Comparison of ENCODE assay signal across 19 mouse cellular contexts in genomic region chr4:83533168-83533911, GRCm38 (mm10). TPM values are rescaled to one million over a fixed set of nuclear protein-coding genes. Genes with fewer than 3 reads are reported as not detected.
DNase-seq lines count a peak whose midpoint lies in the region; ATAC-seq and TF ChIP-seq lines count a peak whose summit lies in the region.
"Had no signal": no experiment of that assay in that cellular context is flagged by ENCODE, and none has a peak within 500 bp of the region (broad histone marks: within the 10 kb centered on the region; RNA-seq: fewer than 3 reads in every experiment).

No protein-coding gene starts in this region.

- H3K27me3 ChIP-seq in intestine, embryonic 16.5 days (replicated peaks; ENCODE audit: control insufficient read depth, insufficient read depth, low read length), result no peaks in the 10 kb centered on the region
- no peaks in the 10 kb centered on the region for H3K27me3 ChIP-seq in small intestine, adult 2 months (ENCODE audit: control insufficient read depth, insufficient read depth, low read length)
- H3K27me3 ChIP-seq: embryonic facial prominence, embryonic 13.5 days; hindbrain, embryonic 12.5 days; limb, embryonic 12.5 days; neural tube, embryonic 15.5 days had no signal

- intact Hi-C loops in gastrocnemius, adult 2 months (cut with DNase I), result no loop called here
- intact Hi-C loops in gastrocnemius, postnatal 14 days (cut with DNase I; ENCODE audit: low total_unique reads), result no loop called here
- intact Hi-C loops in heart, postnatal 36 days (cut with DNase I), result loop anchor here (2.0 kb wide), 1 partner anchor 37 kb away; no protein-coding TSS in a partner anchor

- H3K4me3 ChIP-seq in gastrocnemius, adult 2 months, result no peak overlapping the region
- no peak overlapping the region for H3K4me3 ChIP-seq in intestine, embryonic 16.5 days (ENCODE audit: low read length)
- no peak overlapping the region for H3K4me3 ChIP-seq in small intestine, adult 2 months (ENCODE audit: low read depth, low read length)
- H3K4me3 ChIP-seq: embryonic facial prominence, embryonic 13.5 days; forebrain, embryonic 10.5 days; hindbrain, embryonic 12.5 days; limb, embryonic 12.5 days; neural tube, embryonic 15.5 days had no signal

- ATAC-seq in intestine, embryonic 16.5 days, result peak; percentile 69
- ATAC-seq: activated CD4-positive, CD25-positive, alpha-beta regulatory T cell, adult 4 months had no signal

- no peak for TF ChIP-seq POLR2A in small intestine, adult 2 months (IDR thresholded peaks at IDR 0.05; ENCODE audit: low read depth, low read length)

- H3K36me3 ChIP-seq in intestine, embryonic 16.5 days (ENCODE audit: control insufficient read depth, insufficient read depth, low read length), result no peaks in the 10 kb centered on the region
- no peaks in the 10 kb centered on the region for H3K36me3 ChIP-seq in small intestine, adult 2 months (ENCODE audit: control insufficient read depth, insufficient read depth, low read length)
- H3K36me3 ChIP-seq: embryonic facial prominence, embryonic 13.5 days; hindbrain, embryonic 12.5 days; limb, embryonic 12.5 days; neural tube, embryonic 15.5 days had no signal

- no peak overlapping the region for H3K4me2 ChIP-seq in intestine, embryonic 16.5 days (ENCODE audit: low read depth, low read length)
- H3K4me2 ChIP-seq: embryonic facial prominence, embryonic 13.5 days; hindbrain, embryonic 12.5 days; limb, embryonic 12.5 days; lung, embryonic 14.5 days; midbrain, embryonic 11.5 days; neural tube, embryonic 15.5 days had no signal

- H3K27ac ChIP-seq in gastrocnemius, adult 2 months, result no peak overlapping the region
- H3K27ac ChIP-seq in intestine, embryonic 16.5 days (ENCODE audit: low read length), result no peak overlapping the region
- no peak overlapping the region for H3K27ac ChIP-seq in small intestine, adult 2 months (ENCODE audit: insufficient read depth, low read depth, low read length)
- H3K27ac ChIP-seq: embryonic facial prominence, embryonic 13.5 days; forebrain, embryonic 10.5 days; hindbrain, embryonic 12.5 days; limb, embryonic 12.5 days; neural tube, embryonic 15.5 days had no signal

- no peaks in the 10 kb centered on the region for H3K4me1 ChIP-seq in intestine, embryonic 16.5 days (ENCODE audit: control insufficient read depth, insufficient read depth, low read length)
- peaks cover 4% of the 10 kb centered on the region; the same call in 1 of the 2 replicates for H3K4me1 ChIP-seq in small intestine, adult 2 months (ENCODE audit: control insufficient read depth, insufficient read depth, insufficient read length, low read length)
- H3K4me1 ChIP-seq: embryonic facial prominence, embryonic 13.5 days; hindbrain, embryonic 12.5 days; neural tube, embryonic 15.5 days had no signal

- no peak overlapping the region for H3K9ac ChIP-seq in intestine, embryonic 16.5 days (ENCODE audit: low read depth, low read length)
- H3K9ac ChIP-seq: embryonic facial prominence, embryonic 13.5 days; hindbrain, embryonic 12.5 days; limb, embryonic 12.5 days; lung, embryonic 14.5 days; neural tube, embryonic 15.5 days had no signal

- DNase-seq in gastrocnemius, adult 2 months, result no peak
- DNase-seq in gastrocnemius, postnatal 14 days, result no peak
- peak; percentile 21 for DNase-seq in thymus, postnatal 14 days
- DNase-seq in thymus, postnatal 0 days (ENCODE audit: low spot score), result no peak
- no peak for DNase-seq in heart, postnatal 36 days
- no peak for DNase-seq in adrenal gland, postnatal 10 days
- DNase-seq: adrenal gland, postnatal 36 days; cerebellum, postnatal 25 days; kidney, adult 18-20 months; lung, embryonic 14.5 days had no signal

- no peaks in the 10 kb centered on the region for H3K9me3 ChIP-seq in intestine, embryonic 16.5 days (ENCODE audit: control insufficient read depth, low read length)
- H3K9me3 ChIP-seq: embryonic facial prominence, embryonic 13.5 days; forebrain, embryonic 10.5 days; hindbrain, embryonic 12.5 days; limb, embryonic 12.5 days; neural tube, embryonic 15.5 days had no signal

- 75% methylated on average over 9 of the region's 9 CpGs for WGBS in intestine, embryonic 16.5 days
- WGBS in small intestine, adult 2 months, result 63% methylated on average over 9 of the region's 9 CpGs

- peak; percentile 30; the same call in 1 of the 2 replicates for TF ChIP-seq CTCF in gastrocnemius, adult 2 months (IDR thresholded peaks at IDR 0.05)
- 0 out of 2 replicates have a peak, but pooled peaks have one; percentile 42 for TF ChIP-seq CTCF in small intestine, adult 2 months (IDR thresholded peaks at IDR 0.05; ENCODE audit: extremely low read depth, insufficient read length, insufficient replicate concordance, low read depth, low read length)

RNA-seq across cellular contexts. Expression of gene Ccdc171, which starts 8.0 kb away (rescaled TPM):
- total RNA-seq in gastrocnemius, adult 2 months (2021), result under 1 TPM; 0.59 to 0.70 TPM
- 1 to 10 TPM in 1 of 2 experiments, under 1 TPM in 1; 0.75 to 1.2 TPM for total RNA-seq in gastrocnemius, postnatal 14 days (2021)
- 5.7 and 6.2 TPM in 2 replicates for polyA plus RNA-seq in thymus, postnatal 0 days (2015; fragmentation: Nextera tagmentation; extraction: Ambion mirVana)
- 1.9 and 2.0 TPM in 2 replicates for polyA plus RNA-seq in intestine, embryonic 16.5 days (2015; fragmentation: Nextera tagmentation; extraction: Ambion mirVana)
- polyA plus RNA-seq in small intestine, adult 2 months (2012; rRNA removed), result 0.22 and 0.27 TPM in 2 replicates
- 1 to 10 TPM in 1 of 2 experiments, under 1 TPM in 1; 1.00 to 1.1 TPM for total RNA-seq in heart, postnatal 36 days (2021)
- 1 to 10 TPM; 1.4 to 3.1 TPM for total RNA-seq in adrenal gland, postnatal 10 days (2021)

RNA-seq across cellular contexts. Expression of gene Psip1, which starts 47.1 kb away (rescaled TPM):
- 10 to 100 TPM; 14.8 to 19.4 TPM for total RNA-seq in gastrocnemius, adult 2 months (2021)
- 10 to 100 TPM; 18.7 to 22.9 TPM for total RNA-seq in gastrocnemius, postnatal 14 days (2021)
- 146 and 147 TPM in 2 replicates for polyA plus RNA-seq in thymus, postnatal 0 days (2015; fragmentation: Nextera tagmentation; extraction: Ambion mirVana)
- polyA plus RNA-seq in intestine, embryonic 16.5 days (2015; fragmentation: Nextera tagmentation; extraction: Ambion mirVana), result 49.4 and 56.3 TPM in 2 replicates
- polyA plus RNA-seq in small intestine, adult 2 months (2012; rRNA removed), result 9.1 and 14.1 TPM in 2 replicates
- 10 to 100 TPM; 17.0 to 21.3 TPM for total RNA-seq in heart, postnatal 36 days (2021)
- 10 to 100 TPM; 52.3 to 57.2 TPM for total RNA-seq in adrenal gland, postnatal 10 days (2021)
